Mouse (Mus musculus) small intestine, adult 2 months (tissue): Measurements from ENCODE around the gene Thrb.

Experiments
- CTCF ChIP-seq: fragments of 200-500 bp; IDR thresholded peaks from 2 replicates; pipeline ENCODE4 v1.5.1; 2012; ENCODE audit warnings: low read depth, mild to moderate bottlenecking, control low read depth, inconsistent platforms, low read length, moderate library complexity, mixed read lengths; ENCODE audit not compliant: insufficient replicate concordance, insufficient read length; ENCODE audit errors: extremely low read depth
- POLR2A ChIP-seq: fragments of 200-500 bp; IDR thresholded peaks from 2 replicates; pipeline ENCODE4 v1.6.1; 2012; ENCODE audit warnings: low read depth, mild to moderate bottlenecking, control low read depth, inconsistent platforms, low read length, moderate library complexity

GRCm38 (mm10) chr14:17686939-17687338 is 26.9 kb downstream of the Thrb start:
- no peak for TF ChIP-seq POLR2A
- TF ChIP-seq CTCF = no peak
